Mouse (Mus musculus) brain, embryonic 14.5 days (tissue): Measurements from ENCODE around the gene Ptms.

Experiments used
- CTCF ChIP-seq: fragments of 200-500 bp; IDR thresholded peaks from 2 replicates; pipeline ENCODE4 v1.5.1; 2012; ENCODE audit warnings: inconsistent platforms, mild to moderate bottlenecking, moderate library complexity, borderline replicate concordance; ENCODE audit not compliant: insufficient read depth, insufficient read length; ENCODE audit errors: extremely low read depth
- POLR2A ChIP-seq: fragments of 200-500 bp; IDR thresholded peaks from 2 replicates; pipeline ENCODE4 v1.6.1; 2012; ENCODE audit warnings: mild to moderate bottlenecking, inconsistent platforms, borderline replicate concordance; ENCODE audit not compliant: poor library complexity, insufficient read depth, insufficient read length, severe bottlenecking; ENCODE audit errors: extremely low read depth

DNA sequence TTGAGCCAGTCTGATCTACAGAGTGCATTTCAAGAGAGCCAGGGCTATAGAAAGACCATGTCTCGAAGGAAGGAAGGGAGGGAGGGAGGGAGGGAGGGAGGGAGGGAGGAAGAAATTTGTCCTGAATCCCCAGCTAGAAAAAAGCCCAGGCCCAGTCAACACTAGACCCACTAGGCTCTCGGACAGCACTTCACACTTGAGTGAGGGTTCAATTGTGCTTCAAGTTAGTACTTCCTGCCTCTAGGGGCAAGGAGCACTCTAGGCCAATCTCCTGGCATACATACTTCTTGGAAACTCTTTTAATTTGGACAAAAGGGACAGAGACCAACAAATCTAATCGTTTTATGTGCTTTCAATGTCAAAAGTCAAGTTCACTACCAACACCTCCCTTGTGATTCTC, 38.2 kb upstream of the Ptms start:
- TF ChIP-seq POLR2A (no peak), CTCF (no peak)
